Mouse (Mus musculus) MEL (cell line): ENCODE results near the gene Gpx1. TPM values are rescaled to one million over a fixed set of nuclear protein-coding genes. Genes with fewer than 3 reads are reported as not detected.

ENCODE experiments used
- DNase-seq: peaks from one replicate; pipeline ENCODE4 v3.0.0; 2011; ENCODE audit warnings: low read depth, low spot score
- H3K27ac ChIP-seq: 2 replicates; pipeline ENCODE4 v1.5.1; 2012; ENCODE audit warnings: low read depth, mild to moderate bottlenecking, control low read depth, low read length, moderate library complexity; ENCODE audit not compliant: control insufficient read depth
- H3K27me3 ChIP-seq, 2 experiments: fragments of 150-350 bp in 1 of 2; sonication (generic) in 1 of 2; 2 replicates each; pipeline ENCODE4 v1.6.1; 2012; ENCODE audit warnings: low read length in 2 of 2, mild to moderate bottlenecking in 2 of 2, improper control_type of control experiment in 1 of 2, moderate library complexity in 1 of 2; ENCODE audit not compliant: insufficient read depth in 2 of 2, control insufficient read depth in 1 of 2
- H3K36me3 ChIP-seq, 2 experiments: 2 replicates each; pipeline ENCODE4 v1.6.1; 2012 to 2014; ENCODE audit warnings: low read length in 2 of 2, improper control_type of control experiment in 1 of 2, inconsistent platforms in 1 of 2, mild to moderate bottlenecking in 1 of 2; ENCODE audit not compliant: insufficient read depth in 2 of 2, control insufficient read depth in 1 of 2
- H3K4me1 ChIP-seq, 2 experiments: fragments of 150-350 bp in 1 of 2; sonication (generic) in 1 of 2; 2 replicates each; pipeline ENCODE4 v1.6.1; 2012; ENCODE audit warnings: low read length in 2 of 2, improper control_type of control experiment in 1 of 2, mild to moderate bottlenecking in 1 of 2; ENCODE audit not compliant: insufficient read depth in 2 of 2, control insufficient read depth in 1 of 2
- H3K4me3 ChIP-seq, 2 experiments: fragments of 150-350 bp in 1 of 2; sonication (generic) in 1 of 2; 2 replicates each; pipeline ENCODE4 v1.5.1; 2012; ENCODE audit warnings: low read depth in 2 of 2, low read length in 2 of 2, mild to moderate bottlenecking in 2 of 2, moderate library complexity in 2 of 2, control low read depth in 1 of 2, improper control_type of control experiment in 1 of 2; ENCODE audit not compliant: control insufficient read depth in 1 of 2, insufficient read depth in 1 of 2
- H3K79me2 ChIP-seq: 2 replicates; pipeline ENCODE4 v1.6.1; 2012; ENCODE audit warnings: mild to moderate bottlenecking, low read length, moderate library complexity; ENCODE audit not compliant: control insufficient read depth, poor library complexity, insufficient read depth
- H3K9ac ChIP-seq: 2 replicates; pipeline ENCODE4 v1.6.1; 2012; ENCODE audit warnings: low read depth, mild to moderate bottlenecking, control low read depth, low read length, moderate library complexity; ENCODE audit not compliant: control insufficient read depth, poor library complexity, severe bottlenecking
- H3K9me3 ChIP-seq: fragments of 150-350 bp; sonication (generic); replicated peaks from 2 replicates; pipeline ENCODE4 v1.6.1; 2012; ENCODE audit warnings: mild to moderate bottlenecking, low read length, improper control_type of control experiment, moderate library complexity; ENCODE audit not compliant: insufficient read depth
- CHD1 ChIP-seq: IDR thresholded peaks from 2 replicates; pipeline ENCODE4 v1.6.1; 2012; ENCODE audit warnings: low read depth, mild to moderate bottlenecking, inconsistent platforms, low read length, improper control_type of control experiment
- CHD2 ChIP-seq: IDR thresholded peaks from 2 replicates; pipeline ENCODE4 v1.6.1; 2011; ENCODE audit warnings: low read length, improper control_type of control experiment
- CTCF ChIP-seq, 3 experiments: IDR thresholded peaks in 2 of 3; conservative IDR thresholded peaks in 1 of 3; 2 replicates each; pipeline ENCODE4 v1.5.1; 2011 to 2012; ENCODE audit warnings: low read length in 3 of 3, low read depth in 2 of 3, mild to moderate bottlenecking in 2 of 3, improper control_type of control experiment in 1 of 3, inconsistent platforms in 1 of 3, mixed read lengths in 1 of 3, moderate library complexity in 1 of 3; ENCODE audit not compliant: control insufficient read depth in 1 of 3, insufficient read depth in 1 of 3, poor library complexity in 1 of 3, severe bottlenecking in 1 of 3
- ELF1 ChIP-seq: IDR thresholded peaks from 2 replicates; pipeline ENCODE4 v1.6.1; 2014; ENCODE audit warnings: low read depth, mild to moderate bottlenecking, inconsistent platforms, low read length, improper control_type of control experiment, moderate library complexity
- EP300 ChIP-seq, 2 experiments: IDR thresholded peaks; 2 replicates each; pipeline ENCODE4 v1.6.1; 2011; ENCODE audit warnings: improper control_type of control experiment in 2 of 2, low read length in 2 of 2, low read depth in 1 of 2, mild to moderate bottlenecking in 1 of 2
- ETS1 ChIP-seq: IDR thresholded peaks from 2 replicates; pipeline ENCODE4 v1.6.1; 2012; ENCODE audit warnings: low read depth, mild to moderate bottlenecking, inconsistent platforms, low read length, improper control_type of control experiment, moderate library complexity
- MAFK ChIP-seq: IDR thresholded peaks from 2 replicates; pipeline ENCODE4 v1.6.1; 2011; ENCODE audit warnings: low read depth, mild to moderate bottlenecking, low read length, improper control_type of control experiment, borderline replicate concordance
- MAX ChIP-seq: IDR thresholded peaks from 2 replicates; pipeline ENCODE4 v1.6.1; 2011; ENCODE audit warnings: low read length, improper control_type of control experiment
- MEF2A ChIP-seq: IDR thresholded peaks from 2 replicates; pipeline ENCODE4 v1.6.1; 2014; ENCODE audit warnings: low read depth, mild to moderate bottlenecking, inconsistent platforms, low read length, improper control_type of control experiment; ENCODE audit not compliant: poor library complexity, insufficient replicate concordance, severe bottlenecking; ENCODE audit errors: extremely low read depth
- MXI1 ChIP-seq: IDR thresholded peaks from 2 replicates; pipeline ENCODE4 v1.6.1; 2011; ENCODE audit warnings: mild to moderate bottlenecking, low read depth, low read length, improper control_type of control experiment
- MYC ChIP-seq: IDR thresholded peaks from 2 replicates; pipeline ENCODE4 v1.6.1; 2011; ENCODE audit warnings: low read depth, mild to moderate bottlenecking, low read length, improper control_type of control experiment, moderate library complexity
- POLR2AphosphoS2 ChIP-seq: IDR thresholded peaks from 2 replicates; pipeline ENCODE4 v1.6.1; 2011; ENCODE audit warnings: low read length, improper control_type of control experiment
- POLR2AphosphoS5 ChIP-seq: IDR thresholded peaks from 2 replicates; pipeline ENCODE4 v1.6.1; 2012; ENCODE audit warnings: low read depth, borderline replicate concordance, mild to moderate bottlenecking, inconsistent platforms, low read length, moderate library complexity, mixed read lengths
- RAD21 ChIP-seq: IDR thresholded peaks from 2 replicates; pipeline ENCODE4 v1.6.1; 2011; ENCODE audit warnings: mild to moderate bottlenecking, low read depth, low read length, improper control_type of control experiment
- TAL1 ChIP-seq: IDR thresholded peaks from 2 replicates; pipeline ENCODE4 v1.6.1; 2012; ENCODE audit warnings: mild to moderate bottlenecking, inconsistent platforms, low read length, moderate library complexity, mixed read lengths
- USF1 ChIP-seq: IDR thresholded peaks from 2 replicates; pipeline ENCODE4 v1.6.1; 2014; ENCODE audit warnings: low read depth, mild to moderate bottlenecking, inconsistent platforms, low read length, improper control_type of control experiment, moderate library complexity
- USF2 ChIP-seq, 2 experiments: IDR thresholded peaks; 2 replicates each; pipeline ENCODE4 v1.6.1; 2011 to 2012; ENCODE audit warnings: improper control_type of control experiment in 2 of 2, low read length in 2 of 2, borderline replicate concordance in 1 of 2, inconsistent platforms in 1 of 2, low read depth in 1 of 2, mild to moderate bottlenecking in 1 of 2; ENCODE audit not compliant: insufficient read depth in 1 of 2
- ZC3H11A ChIP-seq: IDR thresholded peaks from 2 replicates; pipeline ENCODE4 v1.6.1; 2012; ENCODE audit warnings: low read depth, mild to moderate bottlenecking, inconsistent platforms, low read length, improper control_type of control experiment
- ZKSCAN1 ChIP-seq: IDR thresholded peaks from 2 replicates; pipeline ENCODE4 v1.6.1; 2012; ENCODE audit warnings: low read depth, mild to moderate bottlenecking, inconsistent platforms, low read length, improper control_type of control experiment, moderate library complexity
- ZMIZ1 ChIP-seq: IDR thresholded peaks from 2 replicates; pipeline ENCODE4 v1.6.1; 2012; ENCODE audit warnings: low read depth, mild to moderate bottlenecking, inconsistent platforms, low read length, improper control_type of control experiment, moderate library complexity
- ZNF384 ChIP-seq: IDR thresholded peaks from 2 replicates; pipeline ENCODE4 v1.6.1; 2012; ENCODE audit warnings: low read depth, mild to moderate bottlenecking, inconsistent platforms, low read length, improper control_type of control experiment
- polyA plus RNA-seq, 2 experiments: library from polyadenylated mRNA; stranded (reverse) in 1 of 2; unstranded in 1 of 2; fragments of >175 nt in 1 of 2; fragments of >200 nt in 1 of 2; gene quantifications; 2 replicates each; pipeline versions ENCODE4 v1.2.1 to v1.2.4; 2012; ENCODE audit warnings: low replicate concordance in 2 of 2, low read depth in 1 of 2; ENCODE audit not compliant: insufficient read length in 2 of 2, insufficient read depth in 1 of 2, missing spikeins in 1 of 2
- total RNA-seq: library from RNA; depleted of rRNA; stranded (reverse); fragments of 300-350 nt; gene quantifications from 2 replicates; pipeline ENCODE4 v1.2.3, GENCODE M21; 2012

The Gpx1 gene
- total and polyA plus RNA-seq, 3 experiments: 1,085 to 1,351 (median 1,266) TPM

DNA sequence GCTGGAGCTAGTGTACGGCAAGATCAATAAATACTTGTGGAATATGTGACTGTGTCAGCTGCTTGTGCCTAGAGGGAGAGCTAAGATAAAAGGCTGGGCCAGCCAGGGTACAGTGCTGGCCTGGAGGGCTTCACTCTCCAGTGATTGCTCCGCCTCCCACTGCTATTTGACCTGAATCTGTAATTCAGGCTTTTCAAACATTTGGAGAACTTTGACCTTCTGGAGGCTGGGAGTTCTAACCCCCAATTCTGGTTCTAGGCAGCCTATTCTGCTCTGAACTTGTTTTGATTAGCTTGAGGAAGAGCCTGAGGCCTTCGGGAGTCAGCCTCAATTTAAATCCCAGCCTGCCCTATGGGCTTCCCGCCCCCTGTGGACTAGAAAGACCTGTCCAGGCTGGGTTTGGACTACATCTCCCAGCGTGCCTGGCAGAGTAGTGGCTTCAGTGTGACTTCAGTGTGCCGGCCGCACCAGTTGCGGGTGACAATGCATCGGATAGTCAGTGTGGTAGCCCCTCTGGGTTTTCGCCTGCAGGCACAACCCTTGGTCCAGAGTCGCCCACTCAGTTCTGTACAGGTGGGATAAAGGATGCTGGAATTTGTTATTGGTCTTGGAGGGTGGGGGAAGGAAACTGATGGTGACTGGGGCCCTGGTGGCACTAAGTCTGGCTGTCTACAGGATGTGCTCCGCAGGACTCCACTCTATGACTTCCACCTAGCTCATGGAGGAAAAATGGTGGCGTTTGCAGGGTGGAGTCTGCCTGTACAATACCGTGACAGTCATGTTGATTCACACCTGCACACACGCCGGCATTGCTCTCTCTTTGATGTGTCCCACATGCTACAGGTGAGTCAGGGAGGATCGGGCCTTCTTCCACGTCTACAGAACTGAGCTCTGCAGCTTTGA, 42.0 kb upstream of the Gpx1 start, which contains the start of gene Amt:
Gene Amt (plus strand): TSS at position 401 of the 903 bp plus-strand sequence.
- H3K79me2 ChIP-seq: no peaks in the 10 kb centered on the region
- H3K4me3 ChIP-seq: no peak within 1 kb of the TSS
- H3K9ac ChIP-seq: no peak within 1 kb of the TSS
- H3K4me1 ChIP-seq: no peaks in the 10 kb centered on the region
- H3K36me3 ChIP-seq: no peaks in the 10 kb centered on the region
- no peaks in the 10 kb centered on the region for H3K27me3 ChIP-seq
- no peak for DNase-seq
- no peaks in the 10 kb centered on the region for H3K9me3 ChIP-seq
- no peak within 1 kb of the TSS for H3K27ac ChIP-seq
- TF ChIP-seq ETS1: no peak
- no peak for TF ChIP-seq USF2 (IDR thresholded peaks at IDR 0.05; ENCODE audit: borderline replicate concordance in 1 of 2, insufficient read depth in 1 of 2, low read depth in 1 of 2, low read length in 2 of 2)
- TF ChIP-seq USF1: no peak
- TF ChIP-seq CHD2: no peak
- no peak for TF ChIP-seq MAX
- TF ChIP-seq MYC: no peak
- TF ChIP-seq MEF2A: no peak
- no peak for TF ChIP-seq EP300 (IDR thresholded peaks at IDR 0.05; ENCODE audit: low read depth in 1 of 2, low read length in 2 of 2)
- TF ChIP-seq MXI1: no peak
- TF ChIP-seq POLR2AphosphoS5: no peak

DNA sequence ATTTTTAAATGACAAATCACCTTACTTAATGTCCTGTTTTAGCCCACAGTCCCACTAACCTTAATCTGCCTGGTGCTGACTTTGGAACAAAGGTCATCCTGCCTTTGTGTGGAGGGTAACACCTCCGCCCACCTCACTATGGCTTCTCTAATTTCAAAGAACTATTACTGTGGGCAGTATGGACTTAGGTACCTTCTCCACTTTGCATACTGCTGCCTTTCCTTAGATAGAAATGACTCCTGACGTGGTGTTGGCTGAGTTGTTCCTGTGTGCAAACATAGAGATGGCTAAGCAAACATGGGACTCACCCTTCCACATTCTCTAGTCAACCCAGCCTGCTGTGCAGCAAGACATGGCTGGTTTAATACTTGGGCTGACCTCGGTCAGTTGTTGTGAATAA, 36.9 kb upstream of the Gpx1 start:
- Histone ChIP-seq H3K36me3 (peaks cover 0 to 11% of the 10 kb centered on the region in 2 experiments; a peak in 2 of 4 replicates), H3K9me3 (no peaks in the 10 kb centered on the region), H3K27me3 (no peaks in the 10 kb centered on the region), H3K4me1 (peaks cover 2 to 11% of the 10 kb centered on the region in 2 experiments; a peak in 3 of 4 replicates), H3K9ac (no peak overlapping the region), H3K4me3 (no peak overlapping the region), H3K27ac (no peak overlapping the region), H3K79me2 (peaks cover 13% of the 10 kb centered on the region)
- TF ChIP-seq RAD21 (no peak), CHD1 (no peak), TAL1 (no peak), CHD2 (no peak), ZC3H11A (no peak), ELF1 (no peak), POLR2AphosphoS2 (no peak), USF2 (IDR thresholded peaks at IDR 0.05; ENCODE audit: borderline replicate concordance in 1 of 2, insufficient read depth in 1 of 2, low read depth in 1 of 2, low read length in 2 of 2) (no peak), MAFK (no peak), ZKSCAN1 (no peak), MAX (no peak), ZMIZ1 (no peak), ZNF384 (no peak), CTCF (IDR thresholded peaks at IDR 0.05 in 2 of 3, conservative IDR thresholded peaks at IDR 0.05 in 1 of 3; ENCODE audit: control insufficient read depth in 1 of 3, insufficient read depth in 1 of 3, low read depth in 2 of 3, low read length in 3 of 3, poor library complexity in 1 of 3, severe bottlenecking in 1 of 3) (no peak)
- no peak for DNase-seq
